ENCODE assay signal across 8 mouse cellular contexts in genomic region chr11:59963364-59964162, GRCm38 (mm10). TPM values are rescaled to one million over a fixed set of nuclear protein-coding genes. Genes with fewer than 3 reads are reported as not detected.
DNase-seq lines count a peak whose midpoint lies in the region; ATAC-seq and TF ChIP-seq lines count a peak whose summit lies in the region.

No protein-coding gene starts in this region.

- H3K9me3 ChIP-seq in kidney, embryonic 15.5 days (replicated peaks): no peaks in the 10 kb centered on the region
- no peaks in the 10 kb centered on the region for H3K9me3 ChIP-seq in ES-E14 (ENCODE audit: control insufficient read depth, insufficient read depth, low read depth, low read length)
- no peaks in the 10 kb centered on the region for H3K9me3 ChIP-seq in embryonic facial prominence, embryonic 11.5 days (replicated peaks; ENCODE audit: control insufficient read depth, low read length)
- H3K9me3 ChIP-seq in intestine, embryonic 14.5 days (ENCODE audit: control insufficient read depth, low read length): no peaks in the 10 kb centered on the region

- peak overlapping the region; percentile 52 for H3K4me3 ChIP-seq in kidney, embryonic 15.5 days (replicated peaks)
- peak overlapping the region; percentile 64 to 83; a peak in 3 of 4 replicates for H3K4me3 ChIP-seq in ES-E14 (ENCODE audit: insufficient read depth in 1 of 2, low read depth in 1 of 2, low read length in 2 of 2, poor library complexity in 1 of 2, severe bottlenecking in 1 of 2)
- H3K4me3 ChIP-seq in embryonic facial prominence, embryonic 11.5 days (ENCODE audit: low read depth, low read length): peak overlapping the region; percentile 43
- H3K4me3 ChIP-seq in intestine, embryonic 14.5 days (ENCODE audit: low read depth, low read length): peak overlapping the region; percentile 46

- no peak overlapping the region for H3K27ac ChIP-seq in kidney, embryonic 15.5 days
- no peak overlapping the region for H3K27ac ChIP-seq in ES-E14 (ENCODE audit: insufficient read depth, low read depth, low read length, poor library complexity, severe bottlenecking)
- no peak overlapping the region for H3K27ac ChIP-seq in embryonic facial prominence, embryonic 11.5 days (replicated peaks; ENCODE audit: low read depth, low read length)
- H3K27ac ChIP-seq in intestine, embryonic 14.5 days (ENCODE audit: low read depth): no peak overlapping the region

- peaks cover 22% of the 10 kb centered on the region for H3K27me3 ChIP-seq in kidney, embryonic 15.5 days
- peaks cover 9% of the 10 kb centered on the region for H3K27me3 ChIP-seq in embryonic facial prominence, embryonic 11.5 days (ENCODE audit: control insufficient read depth, insufficient read depth, low read length)
- H3K27me3 ChIP-seq in intestine, embryonic 14.5 days (replicated peaks; ENCODE audit: control insufficient read depth, insufficient read depth, low read length): peaks cover 16% of the 10 kb centered on the region

- peak overlapping the region; percentile 91 for H3K4me2 ChIP-seq in kidney, embryonic 15.5 days
- peak overlapping the region; percentile 89 for H3K4me2 ChIP-seq in embryonic facial prominence, embryonic 11.5 days (ENCODE audit: low read depth, low read length)
- H3K4me2 ChIP-seq in intestine, embryonic 14.5 days (ENCODE audit: low read length): peak overlapping the region; percentile 97

- DNase-seq in kidney, postnatal 25 days: no peak
- no peak for DNase-seq in ES-E14 (ENCODE audit: low read depth, low spot score)
- DNase-seq in embryonic facial prominence, embryonic 11.5 days (ENCODE audit: low spot score): peak; percentile 30
- DNase-seq in intestine, embryonic 14.5 days (ENCODE audit: low spot score): peak; percentile 69
- DNase-seq in naive thymus-derived CD4-positive, alpha-beta T cell, adult 2 months (ENCODE audit: low read depth): peak; percentile 45
- no peak for DNase-seq in T-cell, adult 2 months (ENCODE audit: low spot score)
- DNase-seq in lung, postnatal 25 days (ENCODE audit: low spot score): no peak

- H3K9ac ChIP-seq in kidney, embryonic 15.5 days: peak overlapping the region; percentile 59
- no peak overlapping the region for H3K9ac ChIP-seq in ES-E14 (ENCODE audit: insufficient read depth, low read depth, low read length, poor library complexity, severe bottlenecking)
- H3K9ac ChIP-seq in embryonic facial prominence, embryonic 11.5 days (replicated peaks; ENCODE audit: low read length): peak overlapping the region; percentile 22
- peak overlapping the region; percentile 48 for H3K9ac ChIP-seq in intestine, embryonic 14.5 days (ENCODE audit: low read length)

- peaks cover 36% of the 10 kb centered on the region for H3K4me1 ChIP-seq in kidney, embryonic 15.5 days
- peaks cover 0 to 18% of the 10 kb centered on the region in 2 experiments; a peak in 2 of 4 replicates for H3K4me1 ChIP-seq in ES-E14 (ENCODE audit: control insufficient read depth in 2 of 2, insufficient read depth in 2 of 2, low read length in 2 of 2, poor library complexity in 1 of 2)
- H3K4me1 ChIP-seq in embryonic facial prominence, embryonic 11.5 days (ENCODE audit: control insufficient read depth, insufficient read depth, low read length): peaks cover 5% of the 10 kb centered on the region
- H3K4me1 ChIP-seq in intestine, embryonic 14.5 days (replicated peaks; ENCODE audit: control insufficient read depth, insufficient read depth, low read length): peaks cover 14% of the 10 kb centered on the region

- H3K36me3 ChIP-seq in kidney, embryonic 15.5 days: peaks cover 25% of the 10 kb centered on the region
- H3K36me3 ChIP-seq in ES-E14 (ENCODE audit: control insufficient read depth, insufficient read depth, low read length, poor library complexity, severe bottlenecking): peaks cover 13% of the 10 kb centered on the region; the same call in 1 of the 2 replicates
- no peaks in the 10 kb centered on the region; the same call in 1 of the 2 replicates for H3K36me3 ChIP-seq in embryonic facial prominence, embryonic 11.5 days (replicated peaks; ENCODE audit: control insufficient read depth, insufficient read depth, low read depth, low read length)
- H3K36me3 ChIP-seq in intestine, embryonic 14.5 days (ENCODE audit: control insufficient read depth, insufficient read depth, low read length): peaks cover 26% of the 10 kb centered on the region

- 7% methylated on average over 34 of the region's 34 CpGs for WGBS in kidney, embryonic 15.5 days
- 7% methylated on average over 34 of the region's 34 CpGs for WGBS in embryonic facial prominence, embryonic 11.5 days
- 11% methylated on average over 34 of the region's 34 CpGs for WGBS in intestine, embryonic 14.5 days

- no peak for ATAC-seq in kidney, embryonic 15.5 days (replicated peaks; ENCODE audit: low FRiP score)
- ATAC-seq in embryonic facial prominence, embryonic 11.5 days (replicated peaks; ENCODE audit: insufficient number of reproducible peaks, low FRiP score, low TSS enrichment, low read depth): no peak
- no peak for ATAC-seq in intestine, embryonic 14.5 days (replicated peaks; ENCODE audit: low FRiP score, low TSS enrichment, low read depth)

- in situ Hi-C loops in ES-E14 (cut with MboI; ENCODE audit: low sequenced_read_pairs in 2 of 2, unreplicated experiment in 2 of 2): no loop called here

TF ChIP-seq in ES-E14, 5 proteins besides CTCF, POLR2A, EP300 and RAD21:
- TF ChIP-seq CHD2 (IDR thresholded peaks at IDR 0.05; ENCODE audit: low read depth, low read length) (no peak), ZNF384 (IDR thresholded peaks at IDR 0.05; ENCODE audit: low read depth, low read length) (no peak), HCFC1 (IDR thresholded peaks at IDR 0.05; ENCODE audit: borderline replicate concordance, insufficient read depth, low read length) (no peak), MAFK (IDR thresholded peaks at IDR 0.05; ENCODE audit: insufficient read depth, low read depth, low read length) (no peak), ZC3H11A (IDR thresholded peaks at IDR 0.05; ENCODE audit: borderline replicate concordance, low read depth, low read length) (no peak)
TF ChIP-seq in ES-E14: peak in this region for 0.

RNA-seq across cellular contexts. Expression of gene Rasd1, which starts 1.2 kb away (rescaled TPM):
- 3.3 and 4.0 TPM in 2 replicates for polyA plus RNA-seq in kidney, embryonic 15.5 days (2015; fragmentation: Nextera tagmentation; extraction: Ambion mirVana)
- 0.48 and 0.85 TPM in 2 replicates for total RNA-seq in ES-E14 (2012; rRNA removed)
- polyA plus RNA-seq in embryonic facial prominence, embryonic 11.5 days (2014; fragmentation: Nextera tagmentation; extraction: Ambion mirVana): 2.2 TPM in 2 replicates
- 1.4 and 2.0 TPM in 2 replicates for polyA plus RNA-seq in intestine, embryonic 14.5 days (2014; fragmentation: Nextera tagmentation; extraction: Ambion mirVana)

RNA-seq across cellular contexts. Expression of gene Med9, which starts 15.6 kb away (rescaled TPM):
- polyA plus RNA-seq in kidney, embryonic 15.5 days (2015; fragmentation: Nextera tagmentation; extraction: Ambion mirVana): 45.7 and 46.5 TPM in 2 replicates
- 13.7 and 22.9 TPM in 2 replicates for total RNA-seq in ES-E14 (2012; rRNA removed)
- 40.9 and 45.9 TPM in 2 replicates for polyA plus RNA-seq in embryonic facial prominence, embryonic 11.5 days (2014; fragmentation: Nextera tagmentation; extraction: Ambion mirVana)
- 41.0 and 41.5 TPM in 2 replicates for polyA plus RNA-seq in intestine, embryonic 14.5 days (2014; fragmentation: Nextera tagmentation; extraction: Ambion mirVana)

Comparison
In these comparisons a context has a peak if more than half of its experiments do, and no peak if none do; other contexts are left out.
1. DNase-seq: peak in embryonic facial prominence, embryonic 11.5 days (single experiment), intestine, embryonic 14.5 days (single experiment) and naive thymus-derived CD4-positive, alpha-beta T cell, adult 2 months (single experiment); none in kidney, postnatal 25 days (0 of 2), ES-E14 (single experiment), T-cell, adult 2 months (single experiment) and lung, postnatal 25 days (single experiment).
2. Peak in every context shown above with its lines, with median percentiles within 50 percentile points of each other: H3K4me2 ChIP-seq and H3K4me3 ChIP-seq.